Mouse (Mus musculus) midbrain, embryonic 10.5 days (tissue): Measurements from ENCODE around the gene Synj2. TPM values are rescaled to one million over a fixed set of nuclear protein-coding genes. Genes with fewer than 3 reads are reported as not detected.

Source experiments
- DNase-seq: peaks from one replicate; pipeline ENCODE4 v3.0.0-alpha.2; 2017; ENCODE audit warnings: low spot score
- H3K27ac ChIP-seq: fragments of 300-500 bp; sonication (generic); replicated peaks from 2 replicates; pipeline ENCODE4 v1.5.1; 2016; ENCODE audit warnings: mild to moderate bottlenecking
- H3K27me3 ChIP-seq: fragments of 300-500 bp; sonication (generic); 2 replicates; pipeline ENCODE4 v1.6.1; 2016; ENCODE audit warnings: low read depth, mild to moderate bottlenecking; ENCODE audit not compliant: poor library complexity, severe bottlenecking
- H3K36me3 ChIP-seq: fragments of 300-500 bp; sonication (generic); 2 replicates; pipeline ENCODE4 v1.6.1; 2016; ENCODE audit warnings: mild to moderate bottlenecking, moderate library complexity
- H3K4me1 ChIP-seq: fragments of 300-500 bp; sonication (generic); 2 replicates; pipeline ENCODE4 v1.6.1; 2016
- H3K4me3 ChIP-seq: fragments of 300-500 bp; sonication (generic); 2 replicates; pipeline ENCODE4 v1.5.1; 2016; ENCODE audit warnings: mild to moderate bottlenecking, moderate library complexity
- H3K9me3 ChIP-seq: fragments of 300-500 bp; sonication (generic); replicated peaks from 2 replicates; pipeline ENCODE4 v1.6.1; 2016; ENCODE audit warnings: mild to moderate bottlenecking
- WGBS: fragments of 180-500 bp; shearing (Covaris S2); methylation state at CpG from one replicate; pipeline ENCODE4 v1.1.7; 2016; 5-methylcytosine and 5-hydroxymethylcytosine counted together
- polyA plus RNA-seq: library from polyadenylated mRNA; unstranded; fragments of >200 nt; fragmentation: Nextera tagmentation; extraction: Ambion mirVana; gene quantifications from 2 replicates; pipeline ENCODE4 v1.2.1, GENCODE M21; 2016

Synj2 gene
- polyA plus RNA-seq, 1 experiment from 2014 or later = 0.88 TPM

GRCm38 (mm10) chr17:5980860-5981259 is 39.8 kb downstream of the Synj2 start:
- 35% methylated on average over 6 of the region's 6 CpGs for WGBS
- Histone ChIP-seq H3K9me3 (no peaks in the 10 kb centered on the region), H3K4me1 (peaks cover 24% of the 10 kb centered on the region), H3K27me3 (peaks cover 4% of the 10 kb centered on the region; the same call in 1 of the 2 replicates), H3K27ac (no peak overlapping the region), H3K4me3 (no peak overlapping the region), H3K36me3 (no peaks in the 10 kb centered on the region)
- no peak for DNase-seq

GRCm38 (mm10) chr17:5983150-5983549 is 42.1 kb downstream of the Synj2 start:
- no peak overlapping the region for H3K4me3 ChIP-seq
- H3K27ac ChIP-seq = no peak overlapping the region
- peaks cover 20% of the 10 kb centered on the region for H3K4me1 ChIP-seq
- no peak for DNase-seq
- H3K27me3 ChIP-seq = peaks cover 4% of the 10 kb centered on the region; the same call in 1 of the 2 replicates
- H3K9me3 ChIP-seq = no peaks in the 10 kb centered on the region
- WGBS = 85% methylated on average over 6 of the region's 6 CpGs
- H3K36me3 ChIP-seq = no peaks in the 10 kb centered on the region

GRCm38 (mm10) chr17:5983901-5984300 is 42.8 kb downstream of the Synj2 start:
- H3K27ac ChIP-seq = no peak overlapping the region
- DNase-seq = no peak
- no peak overlapping the region for H3K4me3 ChIP-seq
- H3K4me1 ChIP-seq = peaks cover 20% of the 10 kb centered on the region
- no peaks in the 10 kb centered on the region for H3K36me3 ChIP-seq
- H3K9me3 ChIP-seq = no peaks in the 10 kb centered on the region
- H3K27me3 ChIP-seq = peaks cover 3% of the 10 kb centered on the region; the same call in 1 of the 2 replicates
- 81% methylated on average over 6 of the region's 6 CpGs for WGBS

- H3K4me3 ChIP-seq = no peak overlapping the region
- no peaks in the 10 kb centered on the region for H3K27me3 ChIP-seq
- H3K4me1 ChIP-seq = peaks cover 20% of the 10 kb centered on the region
- no peak for DNase-seq
- H3K36me3 ChIP-seq = no peaks in the 10 kb centered on the region
- WGBS = 74% methylated on average over 13 of the region's 13 CpGs
- H3K27ac ChIP-seq = no peak overlapping the region
- H3K9me3 ChIP-seq = no peaks in the 10 kb centered on the region
Measured at GRCm38 (mm10) chr17:5984700-5985231, 43.7 kb downstream of the Synj2 start.

- WGBS = 95% methylated on average over 1 of the region's 1 CpGs
- Histone ChIP-seq H3K36me3 (no peaks in the 10 kb centered on the region), H3K4me1 (peaks cover 20% of the 10 kb centered on the region), H3K4me3 (no peak overlapping the region), H3K9me3 (no peaks in the 10 kb centered on the region), H3K27ac (no peak overlapping the region), H3K27me3 (no peaks in the 10 kb centered on the region)
- no peak for DNase-seq
Measured at GRCm38 (mm10) chr17:5985271-5985670, 44.2 kb downstream of the Synj2 start.

GRCm38 (mm10) chr17:5987271-5988056 is 46.4 kb downstream of the Synj2 start:
- Histone ChIP-seq H3K4me1 (peaks cover 20% of the 10 kb centered on the region), H3K4me3 (no peak overlapping the region), H3K9me3 (no peaks in the 10 kb centered on the region), H3K36me3 (no peaks in the 10 kb centered on the region), H3K27me3 (no peaks in the 10 kb centered on the region), H3K27ac (peak overlapping the region; percentile 72)
- DNase-seq = no peak
- WGBS = 51% methylated on average over 11 of the region's 11 CpGs

GRCm38 (mm10) chr17:5988102-5988501 is 47.0 kb downstream of the Synj2 start:
- H3K4me3 ChIP-seq = no peak overlapping the region
- no peaks in the 10 kb centered on the region for H3K27me3 ChIP-seq
- no peaks in the 10 kb centered on the region for H3K36me3 ChIP-seq
- no peak for DNase-seq
- no peaks in the 10 kb centered on the region for H3K9me3 ChIP-seq
- 62% methylated on average over 4 of the region's 4 CpGs for WGBS
- peak overlapping the region; percentile 72 for H3K27ac ChIP-seq
- H3K4me1 ChIP-seq = peaks cover 23% of the 10 kb centered on the region

- Histone ChIP-seq H3K36me3 (no peaks in the 10 kb centered on the region), H3K9me3 (no peaks in the 10 kb centered on the region), H3K4me3 (no peak overlapping the region), H3K4me1 (peaks cover 8% of the 10 kb centered on the region), H3K27me3 (no peaks in the 10 kb centered on the region; the same call in 1 of the 2 replicates), H3K27ac (no peak overlapping the region)
- WGBS = 78% methylated on average over 5 of the region's 5 CpGs
- no peak for DNase-seq
Measured at GRCm38 (mm10) chr17:5992866-5993580, 51.9 kb downstream of the Synj2 start.

GRCm38 (mm10) chr17:5993581-5994260 is 52.6 kb downstream of the Synj2 start:
- no peaks in the 10 kb centered on the region; the same call in 1 of the 2 replicates for H3K27me3 ChIP-seq
- no peak overlapping the region for H3K27ac ChIP-seq
- H3K9me3 ChIP-seq = no peaks in the 10 kb centered on the region
- WGBS = 93% methylated on average over 3 of the region's 3 CpGs
- H3K4me1 ChIP-seq = 0 out of 2 replicates have a peak, but pooled peaks cover 4% of the 10 kb centered on the region
- no peak overlapping the region for H3K4me3 ChIP-seq
- DNase-seq = no peak
- H3K36me3 ChIP-seq = no peaks in the 10 kb centered on the region

GRCm38 (mm10) chr17:5994606-5995005 is 53.5 kb downstream of the Synj2 start:
- 92% methylated on average over 6 of the region's 6 CpGs for WGBS
- Histone ChIP-seq H3K36me3 (no peaks in the 10 kb centered on the region), H3K27ac (no peak overlapping the region), H3K4me1 (0 out of 2 replicates have a peak, but pooled peaks cover 4% of the 10 kb centered on the region), H3K27me3 (no peaks in the 10 kb centered on the region; the same call in 1 of the 2 replicates), H3K4me3 (no peak overlapping the region), H3K9me3 (no peaks in the 10 kb centered on the region)
- no peak for DNase-seq

- Histone ChIP-seq H3K9me3 (no peaks in the 10 kb centered on the region), H3K36me3 (no peaks in the 10 kb centered on the region), H3K27me3 (no peaks in the 10 kb centered on the region; the same call in 1 of the 2 replicates), H3K4me3 (no peak overlapping the region), H3K27ac (no peak overlapping the region), H3K4me1 (0 out of 2 replicates have a peak, but pooled peaks cover 4% of the 10 kb centered on the region)
- DNase-seq = no peak
- WGBS = 93% methylated on average over 14 of the region's 14 CpGs
Measured at GRCm38 (mm10) chr17:5996589-5996988, 55.5 kb downstream of the Synj2 start.
